Mouse (Mus musculus): ENCODE data around the gene Riok1. TPM values are rescaled to one million over a fixed set of nuclear protein-coding genes. Genes with fewer than 3 reads are reported as not detected.

Gene Riok1
- polyA plus RNA-seq, 1 experiment from 2014 or later, result 41.9 TPM

DNA sequence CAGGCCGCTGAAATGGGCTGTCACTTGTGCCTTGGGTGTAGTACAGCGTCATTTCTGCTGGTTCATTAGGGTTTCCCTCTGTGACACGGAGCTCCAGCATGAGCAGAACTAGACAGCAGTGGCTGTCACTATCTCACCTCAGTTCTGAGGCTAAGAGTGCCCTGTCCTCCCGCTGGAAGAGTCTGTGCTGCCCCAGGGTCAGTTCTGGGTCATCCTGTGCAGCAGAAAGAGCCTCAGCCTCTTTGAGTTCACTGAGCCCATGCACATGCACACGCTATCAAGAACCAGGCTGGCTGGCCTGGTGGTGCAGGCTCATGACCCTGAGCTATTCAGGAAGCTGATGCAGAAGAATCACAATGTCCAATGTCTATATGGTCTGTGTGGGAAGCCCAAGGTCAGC, 37.6 kb downstream of the Riok1 start:
- H3K4me3 ChIP-seq, result no peak overlapping the region
- 19% methylated on average over 5 of the region's 5 CpGs for WGBS
- H3K36me3 ChIP-seq, result no peaks in the 10 kb centered on the region
- peak overlapping the region; percentile 72 for H3K27ac ChIP-seq
- no peak for DNase-seq (ENCODE audit: low spot score)
- H3K9me3 ChIP-seq, result no peaks in the 10 kb centered on the region
- H3K4me1 ChIP-seq, result peaks cover 40% of the 10 kb centered on the region
- no peaks in the 10 kb centered on the region for H3K27me3 ChIP-seq (ENCODE audit: insufficient read depth, poor library complexity, severe bottlenecking)

DNA sequence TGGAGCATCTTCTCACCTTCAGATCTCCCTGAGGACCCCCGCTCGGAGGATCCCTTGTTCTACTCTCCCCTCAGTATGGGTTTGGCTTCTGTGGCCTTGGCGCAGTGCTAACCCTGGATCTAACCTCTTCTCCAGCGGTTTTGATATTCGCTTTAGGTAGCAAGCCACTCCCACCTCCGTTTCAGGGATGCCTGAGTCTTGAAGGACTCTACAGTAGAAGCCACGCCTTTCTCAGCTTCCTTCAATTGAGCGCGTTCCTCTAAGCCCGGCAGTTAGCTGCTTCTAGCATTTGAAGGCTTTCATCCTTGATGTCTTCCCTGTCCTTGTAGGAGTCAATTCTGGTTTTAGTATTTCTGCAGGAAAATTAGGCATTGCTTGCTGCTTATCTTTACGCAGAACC, 40.3 kb downstream of the Riok1 start:
- H3K36me3 ChIP-seq, result no peaks in the 10 kb centered on the region
- no peak for DNase-seq (ENCODE audit: low spot score)
- H3K27ac ChIP-seq, result no peak overlapping the region
- H3K4me3 ChIP-seq, result no peak overlapping the region
- H3K27me3 ChIP-seq (ENCODE audit: insufficient read depth, poor library complexity, severe bottlenecking), result no peaks in the 10 kb centered on the region
- H3K4me1 ChIP-seq, result peaks cover 51% of the 10 kb centered on the region
- WGBS, result 25% methylated on average over 11 of the region's 11 CpGs
- H3K9me3 ChIP-seq, result no peaks in the 10 kb centered on the region

- Histone ChIP-seq H3K27ac (no peak overlapping the region), H3K27me3 (ENCODE audit: insufficient read depth, poor library complexity, severe bottlenecking) (no peaks in the 10 kb centered on the region), H3K4me1 (peaks cover 61% of the 10 kb centered on the region), H3K36me3 (no peaks in the 10 kb centered on the region), H3K9me3 (no peaks in the 10 kb centered on the region), H3K4me3 (no peak overlapping the region)
- WGBS, result 51% methylated on average over 6 of the region's 6 CpGs
- no peak for DNase-seq (ENCODE audit: low spot score)
These were observed 42.0 kb downstream of the Riok1 start for GRCm38 (mm10) chr13:38078836-38079235.

GRCm38 (mm10) chr13:38079366-38079765, 42.6 kb downstream of the Riok1 start:
- Histone ChIP-seq H3K4me1 (peaks cover 56% of the 10 kb centered on the region), H3K27ac (no peak overlapping the region), H3K4me3 (no peak overlapping the region), H3K36me3 (no peaks in the 10 kb centered on the region), H3K9me3 (no peaks in the 10 kb centered on the region), H3K27me3 (ENCODE audit: insufficient read depth, poor library complexity, severe bottlenecking) (no peaks in the 10 kb centered on the region)
- no peak for DNase-seq (ENCODE audit: low spot score)
- 83% methylated on average over 5 of the region's 5 CpGs for WGBS

DNA sequence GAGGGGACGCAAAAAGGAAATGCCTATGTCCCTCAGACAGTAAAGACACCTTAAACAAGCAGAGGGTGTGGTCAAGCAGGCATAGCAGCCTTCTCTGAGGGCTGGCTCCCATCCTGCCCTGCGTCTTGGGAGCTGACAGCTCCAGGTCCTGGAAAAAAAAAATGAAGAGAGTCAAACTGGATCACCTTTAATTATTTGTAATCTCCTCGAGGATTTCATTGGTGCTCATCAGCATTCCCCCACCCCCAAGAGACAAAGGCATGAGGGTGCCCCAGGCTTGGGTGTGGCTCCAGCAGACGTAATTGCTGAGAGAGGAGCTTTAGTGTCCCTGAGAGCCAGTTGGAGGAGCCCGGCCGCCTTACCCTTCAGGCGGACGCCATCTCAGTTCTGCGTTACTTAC, 43.2 kb downstream of the Riok1 start:
- H3K9me3 ChIP-seq, result no peaks in the 10 kb centered on the region
- no peak for DNase-seq (ENCODE audit: low spot score)
- no peak overlapping the region for H3K27ac ChIP-seq
- no peaks in the 10 kb centered on the region for H3K36me3 ChIP-seq
- H3K4me1 ChIP-seq, result peaks cover 49% of the 10 kb centered on the region
- H3K4me3 ChIP-seq, result no peak overlapping the region
- 39% methylated on average over 9 of the region's 9 CpGs for WGBS
- H3K27me3 ChIP-seq (ENCODE audit: insufficient read depth, poor library complexity, severe bottlenecking), result no peaks in the 10 kb centered on the region

GRCm38 (mm10) chr13:38080725-38081124, 43.9 kb downstream of the Riok1 start:
- H3K9me3 ChIP-seq, result no peaks in the 10 kb centered on the region
- WGBS, result 82% methylated on average over 14 of the region's 14 CpGs
- peaks cover 45% of the 10 kb centered on the region for H3K4me1 ChIP-seq
- DNase-seq (ENCODE audit: low spot score), result no peak
- H3K27ac ChIP-seq, result peak overlapping the region; percentile 69; the same call in 1 of the 2 replicates
- no peak overlapping the region for H3K4me3 ChIP-seq
- no peaks in the 10 kb centered on the region for H3K27me3 ChIP-seq (ENCODE audit: insufficient read depth, poor library complexity, severe bottlenecking)
- no peaks in the 10 kb centered on the region for H3K36me3 ChIP-seq

GRCm38 (mm10) chr13:38081161-38081560, 44.4 kb downstream of the Riok1 start:
- Histone ChIP-seq H3K4me1 (peaks cover 45% of the 10 kb centered on the region), H3K4me3 (no peak overlapping the region), H3K27me3 (ENCODE audit: insufficient read depth, poor library complexity, severe bottlenecking) (no peaks in the 10 kb centered on the region), H3K27ac (peak overlapping the region; percentile 69), H3K9me3 (no peaks in the 10 kb centered on the region), H3K36me3 (no peaks in the 10 kb centered on the region)
- no peak for DNase-seq (ENCODE audit: low spot score)
- WGBS, result 64% methylated on average over 7 of the region's 7 CpGs

DNA sequence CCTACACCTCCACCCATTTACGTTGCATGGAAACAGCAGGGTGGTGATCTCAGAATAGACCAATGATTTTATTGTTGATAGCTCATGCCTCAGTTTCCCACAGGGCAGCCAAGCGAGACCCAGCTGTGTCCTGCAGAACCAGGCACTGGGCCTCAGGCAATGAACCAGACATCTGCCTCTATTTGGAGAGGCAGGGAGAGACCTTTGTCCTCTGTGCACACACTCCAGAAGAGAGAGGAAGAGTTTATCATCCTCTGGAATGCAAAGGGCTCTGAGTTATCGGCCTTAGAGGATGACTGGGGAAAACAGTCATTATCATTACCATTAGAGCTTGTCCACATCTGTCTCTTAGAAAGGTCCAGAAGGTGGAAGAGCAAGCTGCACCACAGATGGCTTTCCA, 49.9 kb downstream of the Riok1 start:
- no peak overlapping the region; the same call in 1 of the 2 replicates for H3K27ac ChIP-seq
- H3K4me3 ChIP-seq, result no peak overlapping the region
- H3K36me3 ChIP-seq, result no peaks in the 10 kb centered on the region
- H3K4me1 ChIP-seq, result peaks cover 62% of the 10 kb centered on the region
- WGBS, result 15% methylated on average over 3 of the region's 3 CpGs
- no peaks in the 10 kb centered on the region for H3K27me3 ChIP-seq (ENCODE audit: insufficient read depth, poor library complexity, severe bottlenecking)
- DNase-seq (ENCODE audit: low spot score), result no peak
- H3K9me3 ChIP-seq, result no peaks in the 10 kb centered on the region

- no peak for DNase-seq (ENCODE audit: low spot score)
- Histone ChIP-seq H3K9me3 (no peaks in the 10 kb centered on the region), H3K4me1 (peaks cover 59% of the 10 kb centered on the region), H3K27ac (peak overlapping the region; percentile 17; the same call in 1 of the 2 replicates), H3K4me3 (no peak overlapping the region), H3K27me3 (ENCODE audit: insufficient read depth, poor library complexity, severe bottlenecking) (no peaks in the 10 kb centered on the region), H3K36me3 (no peaks in the 10 kb centered on the region)
- WGBS, result 52% methylated on average over 3 of the region's 3 CpGs
These were observed 51.2 kb downstream of the Riok1 start for GRCm38 (mm10) chr13:38088008-38088407.

DNA sequence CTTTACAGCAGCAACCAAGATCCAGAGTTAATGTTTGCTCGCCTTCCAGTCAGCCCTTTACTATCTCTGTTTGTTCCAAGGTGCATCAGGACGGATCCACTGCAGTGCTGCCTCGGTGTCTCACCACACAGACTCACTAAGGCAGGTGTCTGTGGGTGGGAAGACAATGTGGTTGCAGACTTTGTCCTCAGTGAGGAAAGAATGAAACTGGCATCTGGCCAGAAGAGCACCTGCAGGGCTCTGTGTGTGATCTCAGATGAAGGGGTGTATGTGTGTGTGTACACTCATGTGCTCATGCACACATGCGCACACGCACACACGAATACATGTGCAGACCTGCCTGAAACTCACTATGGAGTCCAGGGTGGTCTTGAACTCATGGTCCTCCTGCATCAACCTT, 52.7 kb downstream of the Riok1 start:
- Histone ChIP-seq H3K27me3 (ENCODE audit: insufficient read depth, poor library complexity, severe bottlenecking) (no peaks in the 10 kb centered on the region), H3K4me3 (no peak overlapping the region), H3K36me3 (no peaks in the 10 kb centered on the region), H3K4me1 (peaks cover 52% of the 10 kb centered on the region), H3K27ac (peak overlapping the region; percentile 75), H3K9me3 (no peaks in the 10 kb centered on the region)
- DNase-seq (ENCODE audit: low spot score), result no peak
- WGBS, result 78% methylated on average over 6 of the region's 6 CpGs

- 31% methylated on average over 4 of the region's 4 CpGs for WGBS
- no peak for DNase-seq (ENCODE audit: low spot score)
- Histone ChIP-seq H3K4me3 (no peak overlapping the region), H3K4me1 (peaks cover 54% of the 10 kb centered on the region), H3K9me3 (no peaks in the 10 kb centered on the region), H3K27ac (peak overlapping the region; percentile 75; the same call in 1 of the 2 replicates), H3K27me3 (ENCODE audit: insufficient read depth, poor library complexity, severe bottlenecking) (no peaks in the 10 kb centered on the region), H3K36me3 (no peaks in the 10 kb centered on the region)
These were observed 53.1 kb downstream of the Riok1 start for GRCm38 (mm10) chr13:38089871-38090270.

- Histone ChIP-seq H3K36me3 (no peaks in the 10 kb centered on the region), H3K4me1 (peaks cover 21% of the 10 kb centered on the region), H3K27ac (peak overlapping the region; percentile 24; the same call in 1 of the 2 replicates), H3K27me3 (ENCODE audit: insufficient read depth, poor library complexity, severe bottlenecking) (no peaks in the 10 kb centered on the region), H3K4me3 (no peak overlapping the region), H3K9me3 (no peaks in the 10 kb centered on the region)
- DNase-seq (ENCODE audit: low spot score), result no peak
- WGBS, result 66% methylated on average over 4 of the region's 4 CpGs
These were observed 59.4 kb downstream of the Riok1 start for GRCm38 (mm10) chr13:38096207-38096606.

DNA sequence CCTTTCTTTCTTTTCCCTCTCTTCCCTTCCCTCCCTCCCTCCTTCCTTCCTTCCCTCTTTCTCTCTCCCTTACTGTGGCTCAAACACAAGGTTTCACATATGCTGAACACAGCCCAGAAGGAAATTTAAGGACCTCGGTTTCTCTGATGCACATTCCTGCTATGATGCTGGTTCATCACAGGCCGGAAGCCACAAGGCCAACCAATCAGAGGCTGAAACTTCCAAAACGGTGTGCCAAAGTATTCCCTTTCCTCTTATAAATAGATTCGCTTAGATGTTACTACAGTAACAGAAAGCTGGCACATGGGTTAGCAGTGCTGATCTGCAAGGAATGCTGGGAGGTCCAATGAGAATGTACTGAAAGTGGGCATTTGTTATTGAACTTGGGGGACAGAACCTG, 66.6 kb downstream of the Riok1 start:
- H3K27me3 ChIP-seq (ENCODE audit: insufficient read depth, poor library complexity, severe bottlenecking), result no peaks in the 10 kb centered on the region
- H3K36me3 ChIP-seq, result no peaks in the 10 kb centered on the region
- DNase-seq (ENCODE audit: low spot score), result no peak
- 70% methylated on average over 4 of the region's 4 CpGs for WGBS
- H3K4me1 ChIP-seq, result 0 out of 2 replicates have a peak, but pooled peaks cover 3% of the 10 kb centered on the region
- H3K27ac ChIP-seq, result no peak overlapping the region
- H3K9me3 ChIP-seq, result no peaks in the 10 kb centered on the region
- no peak overlapping the region for H3K4me3 ChIP-seq

- Histone ChIP-seq H3K9me3 (no peaks in the 10 kb centered on the region), H3K27ac (no peak overlapping the region), H3K4me1 (0 out of 2 replicates have a peak, but pooled peaks cover 3% of the 10 kb centered on the region), H3K27me3 (ENCODE audit: insufficient read depth, poor library complexity, severe bottlenecking) (no peaks in the 10 kb centered on the region), H3K4me3 (no peak overlapping the region), H3K36me3 (no peaks in the 10 kb centered on the region)
- 89% methylated on average over 10 of the region's 10 CpGs for WGBS
- DNase-seq (ENCODE audit: low spot score), result no peak
These were observed 67.7 kb downstream of the Riok1 start for GRCm38 (mm10) chr13:38104501-38104900.

Measured in heart, embryonic 10.5 days (tissue).